Mouse (Mus musculus): ENCODE data around the gene Tbc1d2.

GRCm38 (mm10) chr4:46565393-46565955 is 84.5 kb downstream of the Tbc1d2 start:
- TF ChIP-seq POLR2A (IDR thresholded peaks at IDR 0.05; ENCODE audit: borderline replicate concordance, insufficient read depth, low read length) (no peak), CTCF (IDR thresholded peaks at IDR 0.05; ENCODE audit: borderline replicate concordance, insufficient read depth, low read depth, low read length) (no peak)
